Mouse (Mus musculus) lung, embryonic 14.5 days (tissue): ENCODE results near the gene Ap4s1. TPM values are rescaled to one million over a fixed set of nuclear protein-coding genes. Genes with fewer than 3 reads are reported as not detected.
A peak's percentile ranks its signal among the peaks of the same experiment; 100 is the strongest.

Experiments used
- ATAC-seq: fragments of 200-750 bp; cut with Nextera tagmentation; 2 replicates; pipeline ENCODE4 v1.8.0; 2017; ENCODE audit warnings: mild to moderate bottlenecking, moderate TSS enrichment, moderate library complexity; ENCODE audit not compliant: insufficient read depth
- DNase-seq: peaks from one replicate; pipeline ENCODE4 v3.0.0-alpha.2; 2015
- H3K27ac ChIP-seq: fragments of 300-500 bp; sonication (generic); 2 replicates; pipeline ENCODE4 v1.5.1; 2014; ENCODE audit warnings: low read depth, mild to moderate bottlenecking, moderate library complexity
- H3K27me3 ChIP-seq: fragments of 300-500 bp; sonication (generic); 2 replicates; pipeline ENCODE4 v1.6.1; 2014; ENCODE audit warnings: low read length, control low read depth; ENCODE audit not compliant: insufficient read depth
- H3K36me3 ChIP-seq: fragments of 300-500 bp; sonication (generic); 2 replicates; pipeline ENCODE4 v1.6.1; 2014; ENCODE audit warnings: control low read depth; ENCODE audit not compliant: insufficient read depth
- H3K4me1 ChIP-seq: fragments of 300-500 bp; sonication (generic); 2 replicates; pipeline ENCODE4 v1.6.1; 2014; ENCODE audit warnings: antibody characterized with exemption, control low read depth; ENCODE audit not compliant: insufficient read depth
- H3K4me2 ChIP-seq: fragments of 300-500 bp; sonication (generic); 2 replicates; pipeline ENCODE4 v1.6.1; 2014; ENCODE audit warnings: mild to moderate bottlenecking
- H3K4me3 ChIP-seq: fragments of 300-500 bp; sonication (generic); 2 replicates; pipeline ENCODE4 v1.5.1; 2014; ENCODE audit warnings: low read depth, low read length
- H3K9ac ChIP-seq: fragments of 300-500 bp; sonication (generic); 2 replicates; pipeline ENCODE4 v1.6.1; 2014
- H3K9me3 ChIP-seq: fragments of 300-500 bp; sonication (generic); 2 replicates; pipeline ENCODE4 v1.6.1; 2016; ENCODE audit warnings: low read depth, low read length, control low read depth
- CTCF ChIP-seq: IDR thresholded peaks from 2 replicates; pipeline ENCODE4 v1.5.1; 2016; ENCODE audit warnings: antibody characterized with exemption, low read depth
- WGBS: fragments of 180-500 bp; shearing (Covaris S2); extraction: QIAGEN DNeasy Blood & Tissue Kit; methylation state at CpG from one replicate; pipeline ENCODE4 v1.1.7; 2014; 5-methylcytosine and 5-hydroxymethylcytosine counted together
- polyA plus RNA-seq: library from polyadenylated mRNA; unstranded; fragments of >200 nt; fragmentation: Nextera tagmentation; extraction: Ambion mirVana; gene quantifications from 2 replicates; pipeline ENCODE4 v1.2.1, GENCODE M21; 2014

Gene Ap4s1
- polyA plus RNA-seq, 1 experiment from 2014 or later = 38.5 TPM

DNA sequence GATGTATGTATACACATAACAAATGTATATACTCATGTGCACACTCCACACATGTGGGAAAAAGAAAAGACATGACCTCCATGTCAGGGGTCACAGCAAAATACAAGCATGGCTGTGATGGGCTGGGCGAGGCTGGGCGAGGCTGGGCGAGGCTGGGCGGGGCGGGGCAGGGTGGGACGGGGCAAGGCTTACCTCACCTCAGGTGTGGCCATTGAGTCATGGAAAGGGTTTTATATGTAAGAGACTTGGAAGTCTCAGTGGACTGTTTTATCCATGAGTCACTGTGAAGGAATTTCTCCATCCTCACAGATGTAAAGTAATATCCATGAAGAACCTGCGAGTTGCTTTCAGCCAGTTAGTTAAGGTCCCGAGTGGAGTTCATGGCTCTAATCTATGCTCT, 31.0 kb downstream of the Ap4s1 start:
- DNase-seq = no peak
- Histone ChIP-seq H3K9ac (no peak overlapping the region), H3K4me2 (no peak overlapping the region), H3K27me3 (no peaks in the 10 kb centered on the region), H3K36me3 (0 out of 2 replicates have a peak, but pooled peaks cover 3% of the 10 kb centered on the region), H3K9me3 (no peaks in the 10 kb centered on the region), H3K4me3 (no peak overlapping the region), H3K4me1 (no peaks in the 10 kb centered on the region), H3K27ac (no peak overlapping the region)
- no peak for TF ChIP-seq CTCF
- ATAC-seq = no peak
- 91% methylated on average over 8 of the region's 8 CpGs for WGBS

DNA sequence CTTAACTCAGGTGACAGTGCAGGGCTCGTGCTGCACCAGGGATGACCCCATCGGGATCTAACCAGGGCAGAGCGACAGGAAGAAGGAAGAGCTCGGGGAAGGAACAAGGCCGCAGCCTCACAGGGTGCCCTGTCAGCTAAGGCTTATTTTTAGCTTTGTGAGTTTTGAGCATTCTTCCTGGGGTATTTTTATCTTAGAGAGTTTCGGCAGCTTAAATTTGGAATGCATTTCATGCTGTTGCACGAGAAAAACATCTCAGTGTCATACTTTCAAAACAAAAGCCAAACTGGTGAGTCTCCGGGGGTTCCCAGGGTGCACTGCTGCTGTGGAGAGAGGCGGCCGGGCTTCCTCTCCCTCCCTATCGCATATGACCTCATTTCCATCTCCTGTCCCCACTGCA, 38.2 kb downstream of the Ap4s1 start:
- Histone ChIP-seq H3K36me3 (no peaks in the 10 kb centered on the region), H3K9me3 (no peaks in the 10 kb centered on the region), H3K27me3 (no peaks in the 10 kb centered on the region), H3K9ac (no peak overlapping the region), H3K4me1 (no peaks in the 10 kb centered on the region), H3K4me2 (no peak overlapping the region), H3K27ac (peak overlapping the region; percentile 42; the same call in 1 of the 2 replicates), H3K4me3 (no peak overlapping the region)
- WGBS = 56% methylated on average over 11 of the region's 11 CpGs
- ATAC-seq = no peak
- TF ChIP-seq CTCF = no peak
- DNase-seq = peak; percentile 17

DNA sequence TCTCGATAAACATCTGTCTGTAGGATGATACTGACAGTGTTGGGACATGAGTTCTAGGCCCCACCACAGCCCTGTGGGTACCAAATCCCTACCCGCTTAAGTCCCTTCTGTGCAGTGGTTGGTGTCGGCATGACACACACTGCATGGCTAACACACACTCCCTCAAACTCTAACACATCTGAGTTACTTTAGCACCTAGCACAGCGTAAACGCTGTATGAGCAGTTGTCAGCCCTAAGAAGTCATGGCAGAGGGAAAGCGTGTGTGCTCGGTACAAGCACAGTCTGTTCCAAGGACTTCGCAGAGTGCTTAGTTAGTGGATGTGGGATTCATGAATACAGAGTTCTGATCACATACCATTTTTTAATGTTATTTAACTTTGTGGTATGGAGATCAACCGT, 39.0 kb downstream of the Ap4s1 start:
- Histone ChIP-seq H3K9me3 (no peaks in the 10 kb centered on the region), H3K36me3 (no peaks in the 10 kb centered on the region), H3K27me3 (no peaks in the 10 kb centered on the region), H3K27ac (no peak overlapping the region), H3K9ac (no peak overlapping the region), H3K4me3 (no peak overlapping the region), H3K4me1 (no peaks in the 10 kb centered on the region), H3K4me2 (no peak overlapping the region)
- 89% methylated on average over 9 of the region's 9 CpGs for WGBS
- no peak for TF ChIP-seq CTCF
- DNase-seq (no peak), ATAC-seq (no peak)

DNA sequence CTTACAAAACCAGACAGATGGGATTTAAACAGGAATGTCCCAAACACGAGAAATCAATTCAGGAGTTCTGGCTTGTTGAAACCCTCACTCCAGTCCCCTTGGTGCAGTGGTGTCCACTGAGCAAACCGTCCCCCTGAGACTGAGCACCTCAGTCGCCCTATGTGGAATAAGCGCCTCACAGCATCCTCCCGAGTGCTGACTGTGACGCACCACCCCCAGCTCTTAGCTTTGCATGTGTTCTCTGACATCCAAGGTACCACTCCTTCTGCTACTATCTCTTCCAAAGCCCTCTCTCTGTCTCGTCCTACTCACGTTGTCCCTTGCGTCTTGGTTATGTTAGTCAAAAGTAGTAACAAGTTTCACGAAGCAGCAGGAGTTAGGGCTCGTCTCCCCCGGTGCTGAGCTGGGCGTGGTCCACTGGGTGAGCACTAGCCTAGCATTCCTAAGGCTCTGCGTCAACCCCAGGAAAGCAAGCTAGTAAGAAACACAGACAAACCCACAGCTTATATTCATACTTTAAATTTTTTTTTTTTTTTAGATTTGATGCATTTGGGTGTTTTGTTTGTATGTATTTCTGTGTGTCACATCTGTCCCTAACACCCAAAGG, 43.9 kb downstream of the Ap4s1 start:
- DNase-seq (peak; percentile 37), ATAC-seq (peak; percentile 37; the same call in 1 of the 2 replicates)
- Histone ChIP-seq H3K4me2 (peak overlapping the region; percentile 35; the same call in 1 of the 2 replicates), H3K27ac (peak overlapping the region; percentile 71), H3K36me3 (no peaks in the 10 kb centered on the region), H3K9ac (no peak overlapping the region), H3K9me3 (no peaks in the 10 kb centered on the region), H3K27me3 (no peaks in the 10 kb centered on the region), H3K4me1 (peaks cover 13% of the 10 kb centered on the region; the same call in 1 of the 2 replicates), H3K4me3 (no peak overlapping the region)
- WGBS = 60% methylated on average over 14 of the region's 14 CpGs
- no peak for TF ChIP-seq CTCF

DNA sequence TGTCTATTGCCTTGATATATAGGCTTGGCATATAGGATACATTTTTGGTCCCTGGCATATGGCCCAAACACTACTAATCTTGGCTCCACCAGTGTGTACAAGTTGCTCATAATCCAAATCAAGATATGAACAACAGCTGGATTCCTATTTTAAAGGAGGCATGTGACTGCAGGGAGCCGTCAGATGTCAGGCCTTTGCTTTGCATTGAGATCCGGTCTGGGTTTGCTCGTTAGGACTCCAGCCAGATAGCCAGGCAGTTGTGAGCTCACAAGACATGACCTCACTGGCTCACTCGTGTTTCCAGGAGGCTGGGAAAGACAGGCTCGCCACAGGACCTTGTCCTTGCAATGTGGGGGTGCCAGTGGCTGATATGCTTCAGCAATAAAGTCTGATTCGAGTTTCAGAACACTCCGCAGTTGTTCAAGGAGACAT, 45.0 kb downstream of the Ap4s1 start:
- H3K4me1 ChIP-seq = peaks cover 13% of the 10 kb centered on the region; the same call in 1 of the 2 replicates
- peak; percentile 92 for ATAC-seq
- H3K9me3 ChIP-seq = no peaks in the 10 kb centered on the region
- no peak overlapping the region for H3K9ac ChIP-seq
- H3K27ac ChIP-seq = peak overlapping the region; percentile 2; the same call in 1 of the 2 replicates
- TF ChIP-seq CTCF = no peak
- no peak overlapping the region for H3K4me3 ChIP-seq
- H3K4me2 ChIP-seq = no peak overlapping the region
- H3K27me3 ChIP-seq = no peaks in the 10 kb centered on the region
- H3K36me3 ChIP-seq = no peaks in the 10 kb centered on the region; the same call in 1 of the 2 replicates
- 27% methylated on average over 7 of the region's 7 CpGs for WGBS
- peak; percentile 93 for DNase-seq

DNA sequence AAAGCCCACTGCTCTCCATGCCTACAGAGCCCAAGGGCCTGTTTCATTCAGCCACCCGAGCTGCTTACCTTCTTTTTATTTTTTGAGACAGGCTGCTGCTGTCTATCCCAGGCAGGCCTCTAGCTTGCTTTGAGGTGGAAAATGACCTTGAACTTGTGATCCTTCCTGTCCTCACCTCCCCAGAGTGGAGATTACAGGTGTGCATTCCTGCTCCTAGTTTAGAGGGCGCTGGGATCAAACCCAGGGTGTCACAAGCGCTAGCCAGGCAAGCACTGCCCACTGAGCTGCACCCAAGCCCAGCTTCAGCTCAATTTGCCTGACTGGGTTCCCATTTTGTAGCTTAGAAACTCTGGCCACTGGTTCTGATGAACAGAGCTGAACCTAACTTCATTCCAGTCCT, 45.5 kb downstream of the Ap4s1 start:
- H3K9me3 ChIP-seq = no peaks in the 10 kb centered on the region
- no peak overlapping the region for H3K4me3 ChIP-seq
- TF ChIP-seq CTCF = no peak
- H3K4me2 ChIP-seq = no peak overlapping the region
- DNase-seq = no peak
- WGBS = 60% methylated on average over 3 of the region's 3 CpGs
- H3K9ac ChIP-seq = 0 out of 2 replicates have a peak overlapping the region, but pooled peaks have one; percentile 18
- H3K36me3 ChIP-seq = peaks cover 5% of the 10 kb centered on the region; the same call in 1 of the 2 replicates
- ATAC-seq = no peak
- H3K27ac ChIP-seq = peak overlapping the region; percentile 2; the same call in 1 of the 2 replicates
- H3K27me3 ChIP-seq = no peaks in the 10 kb centered on the region
- peaks cover 13% of the 10 kb centered on the region; the same call in 1 of the 2 replicates for H3K4me1 ChIP-seq

DNA sequence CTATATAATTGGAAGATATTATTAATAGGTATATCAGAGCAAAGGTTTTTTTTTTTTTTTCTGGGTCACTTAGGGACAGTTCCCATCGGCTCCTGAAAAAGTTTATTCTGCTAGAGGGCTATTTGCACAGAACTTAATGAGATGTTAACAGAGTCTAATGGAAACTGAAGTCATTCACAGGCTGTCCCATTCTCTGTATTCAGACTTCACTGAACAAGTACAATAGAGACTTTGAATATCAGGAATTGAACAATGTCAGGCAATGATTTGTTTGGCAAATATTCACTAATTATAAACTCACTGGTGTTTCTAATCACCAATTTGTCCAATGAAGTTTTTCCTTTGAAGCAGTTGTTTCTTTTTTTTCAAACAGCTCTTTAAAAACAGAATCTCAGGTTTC, 46.0 kb downstream of the Ap4s1 start:
- Histone ChIP-seq H3K4me3 (no peak overlapping the region), H3K36me3 (peaks cover 8% of the 10 kb centered on the region; the same call in 1 of the 2 replicates), H3K9me3 (no peaks in the 10 kb centered on the region), H3K4me2 (no peak overlapping the region), H3K4me1 (peaks cover 13% of the 10 kb centered on the region; the same call in 1 of the 2 replicates), H3K27ac (no peak overlapping the region), H3K27me3 (no peaks in the 10 kb centered on the region), H3K9ac (no peak overlapping the region)
- no peak for TF ChIP-seq CTCF
- ATAC-seq (no peak), DNase-seq (no peak)
- WGBS = 58% methylated on average over 1 of the region's 1 CpGs
